Mouse (Mus musculus): Measurements from ENCODE around the gene Frem2. TPM values are rescaled to one million over a fixed set of nuclear protein-coding genes. Genes with fewer than 3 reads are reported as not detected.
A peak's percentile ranks its signal among the peaks of the same experiment; 100 is the strongest.

Frem2 gene
- polyA plus RNA-seq, 1 experiment from 2014 or later = 4.9 TPM

DNA sequence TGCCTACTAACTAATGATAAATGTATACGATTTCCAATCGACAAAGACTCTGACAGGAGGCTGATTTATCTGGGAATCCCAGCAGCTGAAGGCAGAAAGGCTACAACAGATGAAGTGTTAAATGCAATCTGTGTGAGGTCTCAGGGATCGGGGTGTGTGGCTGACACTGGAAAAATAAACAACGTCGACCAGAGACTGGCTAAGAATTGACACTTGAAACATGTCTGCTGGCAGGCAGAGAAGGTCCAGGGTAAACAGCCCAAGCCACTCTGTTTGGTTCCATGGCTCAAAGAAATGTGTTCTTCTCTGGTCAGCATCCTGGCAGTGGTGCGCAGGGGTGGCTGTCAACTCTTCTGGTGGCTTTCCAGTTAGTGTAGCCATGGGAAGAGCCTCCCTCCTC, 98.1 kb downstream of the Frem2 start:
- no peak for DNase-seq (ENCODE audit: low spot score)
- ATAC-seq (ENCODE audit: insufficient number of reproducible peaks, low FRiP score, low TSS enrichment, low read depth) = no peak
- no peak overlapping the region for H3K4me2 ChIP-seq (ENCODE audit: low read depth, severe bottlenecking)
- H3K36me3 ChIP-seq (ENCODE audit: control insufficient read depth, insufficient read depth, low read length) = no peaks in the 10 kb centered on the region
- no peaks in the 10 kb centered on the region for H3K9me3 ChIP-seq (ENCODE audit: control insufficient read depth, low read length)
- no peaks in the 10 kb centered on the region for H3K4me1 ChIP-seq (ENCODE audit: control insufficient read depth, insufficient read depth, low read length)
- no peak overlapping the region for H3K27ac ChIP-seq (replicated peaks; ENCODE audit: low read depth, low read length)
- no peak overlapping the region for H3K9ac ChIP-seq (ENCODE audit: low read length)
- H3K4me3 ChIP-seq (ENCODE audit: low read depth, low read length) = no peak overlapping the region
- 16% methylated on average over 6 of the region's 6 CpGs for WGBS
- no peaks in the 10 kb centered on the region for H3K27me3 ChIP-seq (ENCODE audit: control insufficient read depth, insufficient read depth, low read length)

DNA sequence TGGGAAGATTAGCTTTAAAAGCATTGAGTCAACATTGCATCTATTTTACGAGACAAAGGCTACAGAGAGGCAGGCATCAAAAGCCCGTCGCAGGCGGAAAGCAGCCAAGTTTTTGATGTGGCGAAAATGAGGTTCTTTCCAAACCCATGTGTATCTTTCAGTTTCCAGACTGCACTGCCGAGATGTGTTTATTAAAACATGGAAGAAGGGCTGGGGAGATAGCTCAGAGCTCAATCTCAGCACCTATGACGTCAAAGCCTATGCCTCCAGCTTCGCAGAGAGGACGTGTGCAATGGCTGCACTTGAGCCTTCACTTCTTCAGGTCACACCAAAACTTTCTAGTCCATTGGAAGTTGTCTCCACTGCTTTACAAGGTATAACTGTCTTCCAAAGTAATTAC, 98.9 kb downstream of the Frem2 start:
- 73% methylated on average over 9 of the region's 9 CpGs for whole genome bisulfite sequencing
- Histone ChIP-seq H3K9me3 (ENCODE audit: control insufficient read depth, low read length) (no peaks in the 10 kb centered on the region), H3K4me2 (ENCODE audit: low read depth, severe bottlenecking) (no peak overlapping the region), H3K27me3 (ENCODE audit: control insufficient read depth, insufficient read depth, low read length) (no peaks in the 10 kb centered on the region), H3K9ac (ENCODE audit: low read length) (no peak overlapping the region), H3K27ac (replicated peaks; ENCODE audit: low read depth, low read length) (no peak overlapping the region), H3K36me3 (ENCODE audit: control insufficient read depth, insufficient read depth, low read length) (no peaks in the 10 kb centered on the region), H3K4me1 (ENCODE audit: control insufficient read depth, insufficient read depth, low read length) (no peaks in the 10 kb centered on the region), H3K4me3 (ENCODE audit: low read depth, low read length) (no peak overlapping the region)
- no peak for DNase-seq (ENCODE audit: low spot score)
- ATAC-seq (ENCODE audit: insufficient number of reproducible peaks, low FRiP score, low TSS enrichment, low read depth) = no peak

DNA sequence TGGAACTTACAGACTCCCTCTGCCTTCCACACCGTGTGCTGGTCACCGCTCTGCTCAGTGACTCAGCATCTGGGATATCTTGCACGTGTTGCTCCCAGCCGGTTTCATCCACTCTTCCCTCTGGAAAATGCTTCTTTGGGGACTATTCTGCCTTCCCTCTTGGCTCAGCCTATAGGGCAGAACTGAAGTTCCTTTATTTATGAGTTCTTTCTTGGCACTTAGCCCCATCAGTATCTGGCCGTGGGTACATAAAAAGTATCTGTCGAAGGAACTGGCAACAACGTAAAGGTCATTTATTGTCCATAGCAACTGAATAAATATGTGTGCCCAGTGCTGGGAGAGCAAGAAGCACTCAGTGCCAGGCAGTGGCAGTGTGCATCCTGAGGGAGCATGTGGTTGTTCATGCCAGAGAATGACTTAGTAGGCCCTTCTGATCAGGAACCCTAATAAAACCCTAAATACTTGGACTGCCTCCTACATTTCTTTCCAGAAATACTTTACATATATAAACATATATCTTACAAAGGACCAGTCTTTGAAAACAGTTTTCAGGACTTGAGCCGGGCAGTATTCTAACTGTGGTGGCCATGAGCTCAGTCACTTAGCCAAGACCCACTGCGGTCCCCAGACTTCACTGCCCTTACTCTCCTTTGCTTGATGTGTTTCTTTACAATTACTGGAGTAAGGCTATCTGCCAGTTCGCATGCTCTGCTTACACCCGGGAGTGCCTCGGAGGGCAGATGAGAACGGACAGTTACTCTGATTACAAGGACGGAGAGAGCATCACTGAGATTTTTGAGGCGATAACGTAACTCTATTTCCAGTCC, 99.6 kb downstream of the Frem2 start:
- DNase-seq (ENCODE audit: low spot score) (no peak), ATAC-seq (ENCODE audit: insufficient number of reproducible peaks, low FRiP score, low TSS enrichment, low read depth) (no peak)
- Histone ChIP-seq H3K27ac (replicated peaks; ENCODE audit: low read depth, low read length) (no peak overlapping the region), H3K4me2 (ENCODE audit: low read depth, severe bottlenecking) (no peak overlapping the region), H3K27me3 (ENCODE audit: control insufficient read depth, insufficient read depth, low read length) (no peaks in the 10 kb centered on the region), H3K36me3 (ENCODE audit: control insufficient read depth, insufficient read depth, low read length) (no peaks in the 10 kb centered on the region), H3K9ac (ENCODE audit: low read length) (no peak overlapping the region), H3K9me3 (ENCODE audit: control insufficient read depth, low read length) (no peaks in the 10 kb centered on the region), H3K4me1 (ENCODE audit: control insufficient read depth, insufficient read depth, low read length) (no peaks in the 10 kb centered on the region; the same call in 1 of the 2 replicates), H3K4me3 (ENCODE audit: low read depth, low read length) (no peak overlapping the region)
- WGBS = 87% methylated on average over 16 of the region's 16 CpGs

DNA sequence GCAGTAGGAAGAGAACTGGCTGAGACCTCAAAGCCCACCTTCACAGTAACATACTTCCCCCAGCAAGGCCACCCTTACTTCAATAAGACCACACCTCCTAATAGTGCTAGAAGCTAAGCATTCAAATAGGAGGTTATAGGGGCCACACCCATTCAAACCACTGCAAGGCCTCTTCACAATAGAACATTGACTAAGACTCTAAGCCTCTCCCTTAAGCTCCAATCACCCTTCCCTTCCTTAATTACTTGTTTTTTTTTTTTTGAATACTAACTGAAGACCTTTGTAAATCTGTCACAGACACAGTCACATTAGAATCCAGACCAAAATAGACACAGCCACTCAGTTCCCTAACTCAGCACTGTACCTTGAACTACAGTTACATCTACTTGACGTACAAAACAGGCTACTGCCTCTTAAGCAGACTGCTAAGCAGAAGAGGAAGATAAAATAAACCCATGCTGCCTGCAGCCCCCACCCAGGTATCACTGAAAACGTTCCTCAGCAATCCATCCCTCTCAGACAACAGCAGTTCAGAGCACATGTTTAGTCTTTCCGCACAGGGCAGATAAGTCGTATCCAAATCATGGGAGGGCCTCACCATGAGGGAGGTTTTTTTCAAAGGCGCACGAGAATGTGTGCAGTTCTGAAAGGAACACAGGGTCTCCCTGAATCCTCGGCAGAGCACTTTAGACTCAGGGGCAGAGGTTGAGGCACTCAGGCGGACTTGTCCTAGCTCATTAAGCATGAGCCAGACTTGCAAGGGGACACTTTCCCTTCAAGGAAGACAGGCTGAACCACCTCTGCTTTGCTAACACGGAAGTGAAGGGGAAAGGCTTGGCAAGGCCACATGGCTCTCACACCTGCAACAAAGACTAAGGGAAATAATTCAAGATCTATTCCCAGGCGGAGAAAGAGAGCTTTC, 101.9 kb downstream of the Frem2 start:
- H3K36me3 ChIP-seq (ENCODE audit: control insufficient read depth, insufficient read depth, low read length) = no peaks in the 10 kb centered on the region
- no peaks in the 10 kb centered on the region; the same call in 1 of the 2 replicates for H3K4me1 ChIP-seq (ENCODE audit: control insufficient read depth, insufficient read depth, low read length)
- H3K27me3 ChIP-seq (ENCODE audit: control insufficient read depth, insufficient read depth, low read length) = no peaks in the 10 kb centered on the region
- no peak for DNase-seq (ENCODE audit: low spot score)
- ATAC-seq (ENCODE audit: insufficient number of reproducible peaks, low FRiP score, low TSS enrichment, low read depth) = no peak
- WGBS = 72% methylated on average over 10 of the region's 10 CpGs
- no peak overlapping the region for H3K27ac ChIP-seq (replicated peaks; ENCODE audit: low read depth, low read length)
- no peaks in the 10 kb centered on the region for H3K9me3 ChIP-seq (ENCODE audit: control insufficient read depth, low read length)
- no peak overlapping the region for H3K4me2 ChIP-seq (ENCODE audit: low read depth, severe bottlenecking)
- no peak overlapping the region for H3K4me3 ChIP-seq (ENCODE audit: low read depth, low read length)
- no peak overlapping the region for H3K9ac ChIP-seq (ENCODE audit: low read length)

DNA sequence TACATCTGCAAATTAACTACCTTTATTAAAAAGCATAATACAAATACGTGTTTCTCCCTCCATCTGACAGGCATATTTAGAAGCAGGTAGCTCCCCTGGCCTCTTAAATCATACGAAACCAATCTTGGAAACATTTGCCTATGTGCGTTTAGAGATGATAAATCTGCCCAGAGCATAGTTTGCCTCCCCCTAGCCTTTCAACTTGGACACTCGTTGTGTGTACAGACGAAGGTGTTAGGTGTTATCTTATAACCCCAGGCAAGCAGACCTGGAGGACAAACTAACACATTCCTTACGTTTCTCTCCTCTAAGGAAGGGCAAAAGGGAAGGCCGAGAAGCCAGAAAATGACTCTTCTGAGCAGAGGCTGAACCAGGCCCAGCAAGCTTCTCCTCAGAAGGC, 104.5 kb downstream of the Frem2 start:
- DNase-seq (ENCODE audit: low spot score) (no peak), ATAC-seq (ENCODE audit: insufficient number of reproducible peaks, low FRiP score, low TSS enrichment, low read depth) (no peak)
- Histone ChIP-seq H3K27ac (replicated peaks; ENCODE audit: low read depth, low read length) (no peak overlapping the region), H3K36me3 (ENCODE audit: control insufficient read depth, insufficient read depth, low read length) (no peaks in the 10 kb centered on the region), H3K4me1 (ENCODE audit: control insufficient read depth, insufficient read depth, low read length) (no peaks in the 10 kb centered on the region; the same call in 1 of the 2 replicates), H3K4me2 (ENCODE audit: low read depth, severe bottlenecking) (no peak overlapping the region), H3K9ac (ENCODE audit: low read length) (no peak overlapping the region), H3K4me3 (ENCODE audit: low read depth, low read length) (no peak overlapping the region), H3K9me3 (ENCODE audit: control insufficient read depth, low read length) (no peaks in the 10 kb centered on the region), H3K27me3 (ENCODE audit: control insufficient read depth, insufficient read depth, low read length) (no peaks in the 10 kb centered on the region)
- WGBS = 39% methylated on average over 7 of the region's 7 CpGs

DNA sequence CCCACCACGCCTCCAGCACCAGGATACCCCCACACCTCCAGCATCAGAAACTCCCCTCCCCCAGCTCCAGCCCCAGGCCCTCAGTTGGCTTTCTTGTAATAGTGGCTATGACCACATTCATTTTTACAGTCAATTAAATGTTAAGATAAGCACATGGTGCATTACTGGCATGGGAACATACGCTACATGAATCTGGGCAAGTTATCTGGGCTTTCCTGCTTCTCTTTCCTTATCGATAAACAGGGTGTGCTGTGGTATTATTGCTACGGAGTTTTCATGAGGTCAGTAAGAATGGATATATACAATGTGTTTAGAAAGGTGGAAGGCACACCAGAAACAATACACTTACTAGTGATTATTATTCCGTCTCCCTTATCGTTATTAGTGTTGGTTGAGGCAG, 125.1 kb downstream of the Frem2 start:
- Histone ChIP-seq H3K4me1 (ENCODE audit: control insufficient read depth, insufficient read depth, low read length) (no peaks in the 10 kb centered on the region), H3K9me3 (ENCODE audit: control insufficient read depth, low read length) (no peaks in the 10 kb centered on the region), H3K27ac (replicated peaks; ENCODE audit: low read depth, low read length) (no peak overlapping the region), H3K4me3 (ENCODE audit: low read depth, low read length) (no peak overlapping the region), H3K36me3 (ENCODE audit: control insufficient read depth, insufficient read depth, low read length) (no peaks in the 10 kb centered on the region), H3K27me3 (ENCODE audit: control insufficient read depth, insufficient read depth, low read length) (no peaks in the 10 kb centered on the region), H3K4me2 (ENCODE audit: low read depth, severe bottlenecking) (no peak overlapping the region), H3K9ac (ENCODE audit: low read length) (no peak overlapping the region)
- DNase-seq (ENCODE audit: low spot score) (no peak), ATAC-seq (ENCODE audit: insufficient number of reproducible peaks, low FRiP score, low TSS enrichment, low read depth) (no peak)
- 86% methylated on average over 6 of the region's 6 CpGs for WGBS

DNA sequence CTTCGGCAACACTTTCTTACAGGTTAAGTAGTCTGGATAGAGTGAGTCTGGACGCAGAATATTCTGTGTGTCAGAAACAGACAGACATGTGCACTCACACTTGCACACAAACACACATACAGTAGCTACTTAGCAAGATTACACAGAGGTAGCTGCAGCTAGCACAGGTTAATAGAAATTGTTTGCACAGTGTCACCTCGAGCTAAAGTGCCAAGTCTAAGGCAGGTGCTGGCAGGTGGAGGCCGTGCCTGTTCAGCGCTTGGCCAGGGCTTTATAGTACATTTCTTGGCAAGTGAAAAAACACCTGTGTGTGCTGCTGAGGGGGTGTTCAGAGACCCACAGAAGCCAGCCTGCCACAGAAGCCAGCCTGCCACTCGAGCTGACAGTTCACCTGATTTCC, 126.8 kb downstream of the Frem2 start:
- no peaks in the 10 kb centered on the region for H3K36me3 ChIP-seq (ENCODE audit: control insufficient read depth, insufficient read depth, low read length)
- no peak overlapping the region for H3K27ac ChIP-seq (replicated peaks; ENCODE audit: low read depth, low read length)
- ATAC-seq (ENCODE audit: insufficient number of reproducible peaks, low FRiP score, low TSS enrichment, low read depth) = no peak
- H3K4me2 ChIP-seq (ENCODE audit: low read depth, severe bottlenecking) = no peak overlapping the region
- no peak for DNase-seq (ENCODE audit: low spot score)
- H3K27me3 ChIP-seq (ENCODE audit: control insufficient read depth, insufficient read depth, low read length) = no peaks in the 10 kb centered on the region
- H3K9ac ChIP-seq (ENCODE audit: low read length) = no peak overlapping the region
- no peak overlapping the region for H3K4me3 ChIP-seq (ENCODE audit: low read depth, low read length)
- no peaks in the 10 kb centered on the region for H3K9me3 ChIP-seq (ENCODE audit: control insufficient read depth, low read length)
- no peaks in the 10 kb centered on the region for H3K4me1 ChIP-seq (ENCODE audit: control insufficient read depth, insufficient read depth, low read length)
- 88% methylated on average over 6 of the region's 6 CpGs for WGBS

DNA sequence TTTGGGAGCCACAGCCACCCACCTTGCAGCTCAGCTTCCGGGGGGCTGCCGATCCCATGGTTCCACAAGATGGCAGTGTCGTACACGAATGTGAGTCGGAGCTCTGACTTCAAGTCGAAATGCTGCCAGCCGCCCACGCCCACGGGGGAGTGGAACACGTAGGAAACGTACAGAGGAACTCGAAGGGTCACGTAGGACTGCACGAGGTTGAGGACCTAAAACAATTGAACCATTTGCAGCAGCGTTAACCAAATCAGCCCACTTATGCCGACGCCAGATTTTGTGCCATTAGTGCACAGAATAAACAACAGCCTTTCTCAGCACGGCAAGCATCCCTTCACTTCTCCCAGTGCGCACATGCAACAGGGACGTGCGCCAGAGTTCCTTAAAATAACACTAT, 131.4 kb downstream of the Frem2 start:
- no peaks in the 10 kb centered on the region for H3K36me3 ChIP-seq (ENCODE audit: control insufficient read depth, insufficient read depth, low read length)
- H3K9ac ChIP-seq (ENCODE audit: low read length) = no peak overlapping the region
- ATAC-seq (ENCODE audit: insufficient number of reproducible peaks, low FRiP score, low TSS enrichment, low read depth) (no peak), DNase-seq (ENCODE audit: low spot score) (peak; percentile 83)
- H3K27ac ChIP-seq (replicated peaks; ENCODE audit: low read depth, low read length) = no peak overlapping the region
- H3K4me3 ChIP-seq (ENCODE audit: low read depth, low read length) = no peak overlapping the region
- no peaks in the 10 kb centered on the region for H3K9me3 ChIP-seq (ENCODE audit: control insufficient read depth, low read length)
- 17% methylated on average over 21 of the region's 21 CpGs for WGBS
- H3K27me3 ChIP-seq (ENCODE audit: control insufficient read depth, insufficient read depth, low read length) = no peaks in the 10 kb centered on the region
- no peak overlapping the region; the same call in 1 of the 2 replicates for H3K4me2 ChIP-seq (ENCODE audit: low read depth, severe bottlenecking)
- H3K4me1 ChIP-seq (ENCODE audit: control insufficient read depth, insufficient read depth, low read length) = no peaks in the 10 kb centered on the region

Data from limb, embryonic 11.5 days (tissue).